Mouse (Mus musculus): ENCODE data around the gene Actn4.
A peak's percentile ranks its signal among the peaks of the same experiment; 100 is the strongest.
"Not testable (repeated sequence)": the region's sequence is repeated elsewhere in the genome, so short reads cannot be mapped to it uniquely, and the experiment has no call there.

The Actn4 gene

DNA sequence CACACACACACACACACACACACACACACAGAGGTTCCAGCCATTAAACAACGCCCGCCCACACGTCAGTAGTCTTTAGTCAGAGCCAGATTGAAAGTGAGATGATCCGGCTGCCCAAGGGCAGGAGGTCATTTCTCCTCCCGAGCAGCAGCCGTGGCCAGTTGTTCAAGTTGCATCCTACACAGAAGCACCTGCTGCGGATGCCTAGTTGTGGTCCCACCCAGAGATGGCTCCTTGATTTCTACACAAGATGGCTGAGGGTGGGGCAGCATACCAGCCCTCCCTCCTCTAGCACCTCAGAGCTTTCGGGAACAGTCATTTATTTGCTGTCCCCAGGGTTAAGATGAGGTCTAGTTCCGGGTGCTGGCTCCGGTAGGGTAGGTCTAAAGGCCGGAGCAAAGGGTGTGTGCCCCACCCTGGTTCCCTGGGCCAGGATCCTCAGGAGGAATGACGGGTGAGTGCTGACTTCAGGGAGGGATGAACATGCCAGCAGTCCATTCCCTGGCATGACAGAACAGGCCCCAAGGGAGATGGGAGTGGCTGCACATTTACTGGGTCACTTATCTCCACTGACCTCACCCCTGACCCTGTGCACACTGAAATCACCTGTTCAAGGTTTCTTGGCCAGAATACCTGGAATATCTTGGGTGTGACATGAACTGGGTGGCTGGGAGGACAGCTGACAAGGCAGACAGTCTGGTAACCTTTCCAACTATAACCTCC lies 7.7 kb upstream of the Actn4 start:
- DNase-seq, result peak; percentile 73 to 81

DNA sequence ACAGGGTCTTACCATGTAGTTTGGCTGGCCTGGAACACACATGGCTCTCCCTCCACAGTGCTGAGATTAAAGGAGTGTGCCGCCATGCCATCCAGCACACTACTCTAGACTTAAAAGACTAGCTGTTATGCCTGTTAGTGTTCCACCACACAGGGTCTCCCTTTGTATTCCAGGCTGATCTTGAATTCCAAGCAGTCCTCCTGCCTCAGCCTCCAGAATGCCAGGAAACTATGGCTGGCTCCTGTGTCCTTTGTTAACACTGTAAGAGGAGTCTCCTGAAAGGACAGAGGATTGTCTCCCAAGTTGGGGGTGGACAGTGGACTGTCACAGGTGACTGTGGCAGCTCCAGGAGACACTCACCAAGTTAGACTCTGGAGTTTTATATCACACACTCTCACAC lies 7.1 kb upstream of the Actn4 start:
- DNase-seq, result no peak

DNA sequence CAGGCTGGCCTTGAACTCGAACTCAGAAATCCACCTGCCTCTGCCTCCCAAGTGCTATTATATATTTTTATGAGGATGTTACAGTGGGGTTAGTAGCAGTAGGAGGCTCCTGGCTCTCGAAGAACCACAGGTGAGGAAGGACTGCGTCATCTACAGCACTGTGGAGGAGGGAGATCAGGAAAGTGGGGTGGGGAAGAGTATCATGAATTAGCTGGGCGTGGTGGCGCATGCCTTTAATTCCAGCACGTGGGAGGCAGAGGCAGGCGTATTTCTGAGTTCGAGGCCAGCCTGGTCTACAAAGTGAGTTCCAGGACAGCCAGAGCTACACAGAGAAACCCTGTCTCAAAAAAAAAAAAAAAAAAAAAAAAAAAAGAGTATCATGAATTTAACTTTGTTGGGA lies 6.0 kb upstream of the Actn4 start:
- not testable (repeated sequence) for DNase-seq

DNA sequence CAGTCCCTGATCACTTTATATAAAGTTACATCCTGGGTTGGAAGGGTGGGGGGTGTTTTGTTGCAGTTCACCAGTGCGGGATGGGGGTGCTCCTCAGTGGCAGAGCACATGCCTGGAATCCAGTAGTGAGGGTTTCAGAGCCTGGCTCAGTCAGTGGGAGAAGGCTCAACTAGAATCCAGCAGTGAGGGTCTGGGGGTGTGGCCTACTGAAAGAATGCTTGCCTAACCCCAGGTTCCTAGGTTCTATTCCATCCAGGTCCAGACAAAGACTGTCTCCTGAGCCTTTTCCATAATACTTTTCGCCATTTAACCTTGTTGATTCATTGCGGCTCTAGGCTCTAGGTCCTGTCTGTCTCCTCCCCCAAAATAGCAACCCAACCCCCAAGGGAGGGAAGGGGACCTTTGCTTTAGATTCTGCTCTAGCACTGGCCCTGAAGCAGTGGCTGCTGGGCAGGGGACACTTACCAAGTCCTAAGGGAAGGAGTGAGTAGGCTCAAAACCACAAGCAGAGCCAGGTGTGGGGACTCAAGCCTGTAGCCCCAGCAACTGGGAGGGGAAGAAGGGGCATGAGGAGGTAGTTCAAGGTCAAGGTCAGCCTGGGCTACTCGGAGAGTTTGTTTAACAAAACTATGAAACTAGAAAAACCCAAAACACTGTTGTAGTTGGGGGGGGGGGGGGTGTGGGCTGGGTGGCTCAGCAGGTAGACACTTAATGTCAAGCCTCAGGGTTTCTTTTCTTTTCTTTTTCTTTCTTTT lies 4.8 kb upstream of the Actn4 start:
- no peak for DNase-seq

DNA sequence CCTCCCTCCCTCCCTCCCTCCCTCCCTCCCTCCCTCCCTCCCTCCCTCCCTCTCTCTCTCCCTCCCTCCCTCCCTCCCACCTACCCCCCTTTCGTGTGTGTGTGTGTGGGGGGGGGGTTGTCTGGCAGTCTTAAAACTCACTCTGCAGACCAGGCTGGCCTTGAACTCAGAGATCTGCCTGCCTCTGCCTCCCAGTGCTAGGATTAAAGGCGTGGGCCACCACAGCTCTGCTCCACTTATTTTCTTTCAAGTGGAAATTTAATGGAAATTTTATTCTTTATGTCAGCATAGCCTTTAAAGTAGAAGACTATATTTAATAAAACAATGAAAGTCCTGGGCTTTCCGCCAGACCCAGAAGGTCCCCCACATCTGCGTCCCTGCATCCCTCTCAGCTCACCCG lies 4.0 kb upstream of the Actn4 start:
- peak in 1 of 2 experiments; percentile 20 for DNase-seq

DNA sequence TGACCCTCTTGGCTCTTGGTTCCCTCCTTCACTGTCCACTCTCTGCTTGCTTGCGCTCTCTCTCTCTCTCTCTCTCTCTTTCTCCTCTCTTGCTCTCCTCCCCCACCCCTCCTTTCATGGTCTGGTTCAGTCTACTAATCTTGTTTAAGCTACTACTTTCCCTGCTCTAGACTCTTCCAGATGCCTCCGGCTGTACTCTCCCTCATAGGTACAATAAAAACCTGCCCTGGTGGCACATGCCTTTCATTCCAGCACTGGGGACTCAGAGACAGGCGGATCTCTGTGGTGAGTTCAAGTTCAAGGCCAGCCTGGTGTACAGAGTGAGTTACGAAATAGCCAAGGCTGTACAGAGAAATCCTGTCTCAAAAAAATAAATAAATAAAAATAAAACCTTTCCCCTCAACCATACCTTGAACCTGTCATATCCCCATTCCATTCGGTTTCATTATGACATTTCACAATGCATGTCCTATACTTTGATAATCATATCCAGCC lies 3.3 kb upstream of the Actn4 start:
- DNase-seq, result no peak

DNA sequence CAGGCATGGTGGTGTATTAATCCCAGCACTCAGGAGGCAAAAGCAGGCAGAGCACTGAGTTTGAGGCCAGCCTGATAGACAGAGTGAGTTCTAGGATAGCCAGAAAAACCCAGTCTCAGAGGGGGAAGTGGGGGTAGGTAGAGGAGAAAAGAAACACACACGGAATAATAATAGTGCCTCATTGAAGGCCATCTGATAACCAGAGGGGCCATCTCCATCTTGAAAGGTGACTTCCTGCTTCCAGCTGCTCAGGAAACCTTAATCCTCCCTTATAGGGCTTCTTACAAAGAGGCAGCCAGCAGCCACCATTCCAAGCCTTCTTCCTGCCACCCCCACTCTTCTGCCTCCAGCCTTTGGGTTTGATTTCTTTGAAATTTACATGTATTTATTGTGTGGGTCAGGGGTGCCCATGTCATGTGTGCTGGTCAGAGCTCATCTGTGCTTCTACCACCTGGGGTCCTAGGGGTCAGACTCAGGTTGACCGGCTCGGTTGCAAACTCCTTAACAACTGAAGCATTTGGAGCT lies 1.3 kb upstream of the Actn4 start:
- no peak for DNase-seq

DNA sequence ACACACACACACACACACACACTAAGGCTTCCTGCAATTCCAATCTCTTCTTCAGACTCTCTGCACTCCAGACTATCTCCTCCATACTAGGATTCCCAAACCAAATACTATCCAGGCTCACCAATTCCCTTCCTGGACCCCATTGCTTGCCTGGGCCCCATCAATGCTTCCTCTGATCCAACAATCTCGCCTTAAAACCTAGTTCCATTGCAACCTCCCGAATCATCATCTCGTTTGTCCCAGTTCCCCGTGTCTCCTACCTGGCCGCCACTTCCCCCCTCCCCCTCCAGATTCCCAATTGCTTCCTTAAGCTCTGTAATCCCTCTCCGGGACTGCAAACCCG lies 585 bp downstream of the Actn4 start:
- no peak for DNase-seq

DNA sequence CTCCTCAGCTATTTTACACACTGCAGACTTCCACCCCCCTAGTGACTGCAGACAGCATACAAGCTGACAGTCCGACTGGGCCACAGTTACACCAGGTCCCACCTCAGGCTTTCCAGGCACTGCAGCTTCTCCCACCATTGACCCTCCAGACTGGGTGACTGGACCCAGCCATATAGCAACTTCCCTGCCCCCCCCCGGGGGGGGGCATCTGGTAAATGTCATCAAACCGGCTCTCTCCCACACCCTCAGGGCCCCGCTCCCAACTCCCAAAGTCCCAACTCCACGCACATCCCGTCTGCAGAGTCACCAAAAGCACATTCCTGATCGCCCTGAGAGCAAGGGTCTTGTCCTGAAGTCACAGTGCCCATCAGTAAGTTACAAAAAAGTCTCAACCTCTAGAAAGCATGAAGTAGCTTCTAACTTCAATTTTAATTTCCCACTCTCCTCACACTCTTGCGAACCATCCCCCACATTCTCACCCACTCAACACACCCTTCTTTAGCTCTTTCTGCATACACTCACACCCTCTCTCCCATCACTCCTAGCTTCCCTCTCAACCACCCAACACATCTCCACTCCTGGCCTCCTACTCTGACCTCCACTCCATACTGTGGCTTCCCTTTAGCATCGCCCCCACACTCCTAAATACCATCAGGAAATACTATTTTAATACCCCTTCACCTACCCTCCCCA lies 1.6 kb downstream of the Actn4 start:
- peak in 1 of 2 experiments; percentile 41 for DNase-seq

DNA sequence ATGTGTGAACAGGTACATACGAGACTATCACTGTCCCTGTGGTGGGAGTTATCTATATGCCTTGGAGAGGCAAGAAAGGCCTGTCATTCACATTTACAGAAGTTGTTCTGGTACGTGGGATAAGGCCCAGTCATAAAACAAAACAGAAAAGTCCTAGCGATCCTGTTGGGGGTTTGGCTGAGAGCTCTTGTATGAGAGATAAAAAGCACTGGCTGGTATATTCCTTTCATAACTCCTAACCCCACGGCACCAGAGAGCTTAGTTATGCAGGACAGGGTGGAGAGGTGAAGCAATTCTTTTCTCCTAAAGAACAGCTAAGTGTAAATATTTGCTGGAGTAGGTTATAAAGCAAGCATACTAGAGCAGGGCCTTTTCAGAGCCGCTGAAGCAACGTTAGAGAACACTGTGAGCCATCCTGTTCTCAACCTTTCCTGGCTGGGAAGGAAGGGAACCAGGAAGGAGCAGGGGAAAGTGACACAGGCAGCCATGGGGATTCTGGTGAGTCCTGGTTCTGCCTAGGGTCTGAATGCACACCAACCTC lies 2.6 kb downstream of the Actn4 start:
- no peak for DNase-seq

DNA sequence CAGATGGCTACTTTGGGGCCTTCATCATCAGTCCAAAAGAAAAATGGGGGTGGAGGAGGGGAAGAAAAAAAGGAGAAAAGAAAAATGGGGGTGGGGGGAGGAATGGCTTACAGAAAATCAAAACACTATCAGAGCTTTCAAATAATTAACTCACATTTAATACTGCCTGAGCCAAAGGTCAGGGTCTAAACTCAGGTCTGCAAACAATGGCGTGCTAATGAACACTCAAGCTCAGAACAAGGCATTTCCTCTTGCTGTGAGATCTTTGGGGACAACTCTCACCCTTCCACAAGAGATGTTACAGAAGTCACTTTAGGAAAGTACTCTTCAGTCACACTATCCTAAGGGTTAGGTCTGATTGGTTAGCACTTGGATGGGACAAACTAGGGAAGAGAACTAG lies 3.4 kb downstream of the Actn4 start:
- no peak for DNase-seq

DNA sequence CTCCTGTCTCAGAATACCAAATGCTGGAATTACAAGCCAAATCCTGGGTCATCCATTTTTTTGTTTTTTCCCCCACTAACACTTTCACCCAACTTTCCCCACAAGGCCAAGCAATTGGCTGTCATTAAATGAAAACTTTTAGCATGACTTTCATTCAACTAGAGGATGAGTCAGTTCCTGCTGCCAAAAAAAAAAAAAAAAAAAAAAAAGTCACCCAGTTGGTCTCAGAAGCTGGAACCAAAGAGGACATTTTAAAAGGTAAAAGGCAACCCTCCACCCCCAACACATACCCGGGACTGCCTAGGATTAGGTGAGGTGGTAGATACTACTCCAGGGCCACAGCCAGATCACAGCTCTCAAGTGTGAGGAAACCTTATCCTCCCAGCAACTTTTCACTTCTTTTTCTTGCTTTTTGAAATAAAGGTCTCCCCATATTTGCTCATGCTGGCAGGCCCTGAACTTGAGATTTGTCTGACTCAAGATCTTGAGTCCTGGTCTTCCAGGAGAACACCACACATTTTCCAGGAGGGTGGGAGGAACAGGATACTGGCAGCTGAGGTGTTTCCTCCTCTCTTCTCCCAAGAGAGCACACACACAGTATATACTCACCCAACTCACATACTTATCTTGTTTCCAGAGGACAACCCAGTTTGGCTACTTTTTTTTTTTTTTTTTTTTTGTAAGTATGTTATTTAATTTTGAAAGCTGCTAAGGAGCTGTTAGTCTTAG lies 4.0 kb downstream of the Actn4 start:
- no peak for DNase-seq

DNA sequence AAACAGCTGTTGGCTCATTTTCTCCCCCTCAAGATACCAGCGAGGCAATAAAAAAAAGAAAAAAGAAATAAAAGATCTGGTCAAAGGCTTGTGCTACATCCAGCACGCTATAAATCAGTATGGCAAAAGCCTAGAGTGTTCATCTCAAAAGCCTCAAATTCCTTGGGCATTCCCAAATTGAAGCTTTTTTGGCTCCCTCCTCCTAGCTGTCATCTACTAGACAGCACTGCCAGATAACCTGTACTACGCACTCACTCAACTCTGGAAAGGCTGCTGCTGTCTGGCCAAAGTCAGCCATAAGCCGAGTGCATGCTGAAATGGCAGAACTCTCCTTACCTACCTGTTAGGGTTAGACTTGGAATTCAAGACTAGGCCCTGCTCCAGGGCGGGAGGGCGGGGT lies 4.9 kb downstream of the Actn4 start:
- no peak for DNase-seq

DNA sequence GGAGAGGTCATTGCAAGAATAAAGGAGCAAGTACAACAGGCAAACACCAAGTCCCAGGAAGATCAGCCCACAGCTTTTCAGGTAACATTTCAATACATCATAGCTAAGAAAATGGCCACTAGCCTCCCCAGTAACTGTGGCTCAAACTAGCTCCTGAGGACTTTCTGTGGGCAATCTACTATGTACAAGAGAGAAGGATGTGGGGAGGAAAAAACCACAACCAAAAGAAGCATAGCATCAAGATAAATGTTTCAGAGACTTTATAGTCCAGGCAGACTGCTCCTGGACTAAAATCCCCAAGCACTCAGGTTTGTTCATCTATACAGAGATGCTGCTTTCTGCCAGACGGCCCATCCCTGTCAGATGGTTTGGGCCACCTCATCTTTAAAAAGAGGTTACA lies 5.9 kb downstream of the Actn4 start:
- DNase-seq, result no peak

DNA sequence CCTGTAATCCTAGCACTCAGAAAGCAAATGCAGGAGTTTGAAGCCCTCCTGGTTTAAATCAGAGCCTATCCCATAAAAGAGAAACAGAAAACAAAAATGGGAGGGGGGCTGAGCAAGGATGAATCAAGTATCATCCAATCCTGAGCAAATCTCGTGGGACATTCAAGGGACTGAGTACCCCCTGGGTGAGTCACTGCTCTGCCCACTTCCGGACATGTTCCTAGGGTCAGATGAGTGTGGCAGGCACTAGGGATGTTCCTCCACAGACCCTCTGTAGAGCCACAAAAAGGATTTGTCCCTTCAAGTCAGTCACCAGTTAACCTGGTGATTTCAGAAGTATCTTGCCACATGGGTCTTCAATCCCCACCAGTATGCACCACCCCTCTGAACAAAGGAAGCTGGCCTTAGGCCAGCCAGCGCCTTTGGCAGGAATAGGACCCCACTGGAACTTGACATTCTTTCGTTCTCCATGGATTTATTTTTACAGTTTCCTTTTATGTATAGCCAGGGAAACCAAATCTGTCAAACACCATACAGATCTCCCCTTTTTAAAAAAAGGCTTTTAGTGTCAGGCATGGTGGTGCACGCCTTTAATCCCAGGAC lies 6.7 kb downstream of the Actn4 start:
- no peak for DNase-seq

DNA sequence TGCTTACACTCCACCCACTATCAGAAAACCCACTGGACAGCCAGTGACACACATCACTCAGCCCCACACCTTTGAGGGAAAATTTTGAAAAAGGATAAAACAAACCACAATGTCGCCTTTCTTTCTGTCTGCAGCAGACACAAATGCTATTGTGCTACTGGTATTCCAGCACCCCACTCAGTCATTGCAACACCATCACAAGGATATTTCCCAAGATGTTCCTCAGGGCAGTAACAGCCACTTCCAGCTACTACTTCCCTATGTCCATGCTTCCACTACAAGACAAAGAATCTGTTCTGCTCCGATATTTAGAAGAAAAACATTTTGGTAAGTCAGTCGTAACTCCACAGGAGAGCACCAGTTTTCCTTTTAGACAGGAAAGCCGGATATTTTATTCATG lies 7.4 kb downstream of the Actn4 start:
- no peak for DNase-seq

DNA sequence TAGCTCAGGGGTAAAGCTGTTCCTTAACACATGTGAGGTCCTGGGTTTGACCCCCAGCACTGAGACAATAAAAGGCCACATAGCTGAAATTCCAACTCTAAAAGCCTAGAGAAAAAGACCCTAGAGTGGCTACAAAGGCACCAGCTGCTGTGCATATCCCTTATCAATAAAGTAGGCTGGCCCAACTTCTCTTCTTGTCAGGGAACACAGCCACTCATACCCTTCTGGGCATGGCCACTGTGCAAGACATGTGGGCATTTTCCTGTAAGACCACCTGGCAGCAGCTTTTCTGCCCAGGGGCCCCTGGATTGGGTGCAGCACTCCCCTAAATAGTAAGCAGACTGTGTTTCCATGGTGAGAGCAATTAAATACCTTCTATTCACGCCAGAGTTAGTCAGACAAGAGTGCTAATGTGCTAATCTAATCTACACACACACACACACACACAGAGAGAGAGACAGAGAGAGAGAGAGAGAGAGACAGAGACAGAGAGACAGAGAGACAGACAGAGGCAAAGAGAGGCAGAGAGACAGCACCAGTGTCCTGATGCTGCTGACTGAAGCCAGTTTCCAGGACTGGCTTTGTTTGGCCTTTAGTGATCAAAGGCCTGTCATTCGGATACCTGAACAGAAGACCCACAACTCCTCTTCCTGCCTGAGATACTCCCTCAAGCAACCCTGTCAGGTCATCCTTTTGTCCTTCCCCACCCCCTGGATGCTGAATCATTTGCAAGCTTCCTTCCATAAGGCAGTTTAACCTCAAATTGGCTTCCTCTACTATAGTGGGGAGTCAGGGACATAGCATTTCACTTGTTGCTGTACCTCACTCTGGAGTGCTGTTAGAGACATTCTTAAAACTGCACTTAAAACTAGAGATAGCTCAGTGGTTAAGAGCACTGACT lies 8.4 kb downstream of the Actn4 start:
- DNase-seq, result no peak

DNA sequence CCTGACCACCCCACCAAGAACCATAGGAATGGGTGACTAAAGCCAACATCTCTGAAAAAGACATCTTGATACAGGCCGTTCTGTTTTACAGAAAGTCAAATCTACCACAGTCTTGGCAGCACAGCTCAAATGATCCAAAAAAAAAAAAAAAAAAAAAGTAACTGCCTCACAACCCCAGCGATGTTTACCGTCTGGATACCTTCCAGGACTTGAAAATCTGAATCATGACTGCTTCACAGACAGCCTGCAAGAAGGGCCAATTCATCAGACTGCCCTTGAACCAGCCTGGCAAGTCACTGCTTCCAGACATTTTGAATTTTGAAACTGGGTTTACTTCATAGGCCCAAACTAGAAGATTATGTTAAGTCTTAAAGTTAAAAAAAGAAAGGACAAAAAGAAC lies 9.4 kb downstream of the Actn4 start:
- DNase-seq, result no peak

DNA sequence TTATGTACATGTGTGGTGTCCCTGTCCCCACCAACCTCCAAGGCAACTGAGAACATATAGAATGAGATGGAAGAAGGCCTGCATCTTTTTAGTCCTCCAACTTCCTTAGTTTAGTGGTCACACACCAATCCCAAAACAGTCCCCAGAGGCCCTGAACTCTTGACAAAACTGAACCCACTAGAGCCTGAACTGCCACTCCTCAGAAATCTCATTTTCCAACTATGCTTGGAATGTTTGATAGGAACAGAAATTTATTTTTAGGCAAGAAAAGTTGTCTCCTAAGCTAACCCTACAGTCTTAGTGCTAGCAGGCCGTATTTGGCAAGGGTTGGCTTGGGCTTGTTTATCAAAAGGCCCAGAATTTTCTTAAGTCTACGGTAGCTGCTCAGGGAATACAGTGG lies 10.4 kb downstream of the Actn4 start:
- DNase-seq, result no peak

DNA sequence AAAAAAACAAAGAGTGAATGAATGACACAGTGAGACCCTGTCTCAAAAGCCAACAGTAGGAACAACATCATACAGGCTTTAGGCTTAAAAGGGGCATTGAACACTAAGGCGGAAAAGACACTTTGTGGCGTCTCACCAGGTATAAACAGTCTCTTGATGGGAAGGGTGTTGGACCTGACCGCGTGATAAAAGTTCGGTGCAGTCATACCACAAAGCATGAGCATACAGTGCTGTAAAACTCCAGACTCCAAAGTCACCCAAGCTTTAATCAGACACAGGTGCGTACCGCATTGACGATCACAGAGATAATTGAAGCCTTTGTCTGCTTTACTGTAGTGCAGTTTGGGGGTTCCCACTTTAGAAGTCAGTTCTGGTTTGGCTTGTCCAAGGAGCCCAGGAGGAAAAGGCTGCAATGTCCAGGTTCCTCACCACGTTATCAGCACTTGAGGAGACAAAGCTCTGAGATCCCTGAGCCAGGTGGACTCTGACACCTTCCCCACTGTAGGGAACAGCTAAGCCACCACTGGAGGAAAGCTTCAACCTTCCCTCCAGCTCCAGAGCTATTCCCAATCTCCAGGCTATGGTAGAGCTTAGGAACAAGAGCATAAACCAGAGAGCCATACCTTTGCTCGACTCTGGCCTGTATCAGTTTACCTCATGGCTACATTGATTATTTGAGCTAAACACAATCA lies 11.6 kb downstream of the Actn4 start:
- no peak for DNase-seq

DNA sequence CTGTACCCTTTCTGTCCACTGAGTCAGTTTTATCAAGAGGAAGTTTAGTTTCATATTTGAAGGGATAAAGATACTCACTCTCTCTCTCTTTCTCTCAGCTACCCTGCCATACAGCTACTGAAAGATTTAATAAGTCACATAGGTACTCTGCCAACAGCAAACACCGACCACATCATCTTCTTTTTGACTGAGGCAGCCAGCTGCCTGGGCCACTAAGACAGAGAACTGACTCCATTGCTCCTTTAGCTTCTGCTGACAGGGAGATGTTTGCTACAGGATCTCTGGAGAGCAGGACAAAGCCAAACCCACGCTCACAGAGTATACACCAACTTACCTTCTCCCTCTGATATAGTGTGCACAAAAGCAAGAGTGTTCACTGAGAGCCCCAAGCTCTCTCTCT lies 12.8 kb downstream of the Actn4 start:
- no peak for DNase-seq

All from kidney, postnatal 4 days (tissue).